In the genomic region with DNA sequence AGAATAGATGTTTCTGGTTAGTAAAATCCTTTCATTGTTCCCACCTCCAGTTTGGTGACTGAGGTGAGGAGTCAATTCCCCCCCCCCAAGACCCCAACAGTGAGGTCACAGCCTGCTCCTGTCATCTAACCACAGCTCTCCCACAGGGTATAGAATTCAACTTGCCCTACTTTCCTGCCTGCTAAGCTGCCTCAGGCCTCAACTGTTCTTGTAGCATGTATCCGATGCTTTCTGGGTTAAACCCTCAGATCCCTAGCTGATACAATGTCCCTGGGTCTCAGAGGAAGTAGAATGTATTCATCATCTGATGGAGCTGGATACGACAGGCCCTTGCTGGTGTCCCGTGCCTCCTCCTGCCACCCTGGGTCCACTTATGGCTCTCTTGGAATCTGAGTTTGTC, we compare ENCODE assay signal across 29 mouse cellular contexts.
"Had no signal": no experiment of that assay in that cellular context is flagged by ENCODE, and none has a peak within 500 bp of the region (broad histone marks: within the 10 kb centered on the region; RNA-seq: fewer than 3 reads in every experiment).

No protein-coding gene starts in this region.

- H3K4me1 ChIP-seq: liver, embryonic 12.5 days; liver, embryonic 13.5 days; liver, embryonic 15.5 days; lung, embryonic 15.5 days had no signal

- H3K36me3 ChIP-seq: limb, embryonic 12.5 days; limb, embryonic 13.5 days; limb, embryonic 15.5 days; liver, embryonic 12.5 days; liver, embryonic 13.5 days; liver, embryonic 15.5 days; lung, embryonic 15.5 days; midbrain, embryonic 10.5 days; midbrain, embryonic 12.5 days; midbrain, embryonic 13.5 days; midbrain, embryonic 15.5 days had no signal

- H3K4me3 ChIP-seq: limb, embryonic 12.5 days; limb, embryonic 13.5 days; limb, embryonic 15.5 days; liver, embryonic 12.5 days; liver, embryonic 13.5 days; liver, embryonic 15.5 days; lung, embryonic 15.5 days; megakaryocyte, embryonic 14.5 days; midbrain, embryonic 10.5 days; midbrain, embryonic 12.5 days; midbrain, embryonic 13.5 days; midbrain, embryonic 15.5 days; myocyte had no signal

- H3K9me3 ChIP-seq: limb, embryonic 12.5 days; limb, embryonic 13.5 days; limb, embryonic 15.5 days; liver, embryonic 12.5 days; liver, embryonic 13.5 days; liver, embryonic 15.5 days; lung, embryonic 15.5 days; megakaryocyte, embryonic 14.5 days; midbrain, embryonic 10.5 days; midbrain, embryonic 12.5 days; midbrain, embryonic 13.5 days; midbrain, embryonic 15.5 days had no signal

- DNase-seq: left cerebral cortex, postnatal 4 days; liver; liver, embryonic 13.5 days; liver, postnatal 0 days; lung, adult 18-20 months; lung, adult 2 months; lung, embryonic 14.5 days; lung, postnatal 10 days; lung, postnatal 14 days; lung, postnatal 36 days; lung, postnatal 4 days; midbrain, embryonic 14.5 days had no signal

- H3K27me3 ChIP-seq: limb, embryonic 12.5 days; limb, embryonic 13.5 days; limb, embryonic 15.5 days; liver, embryonic 12.5 days; liver, embryonic 13.5 days; liver, embryonic 15.5 days; lung, embryonic 15.5 days had no signal

- H3K4me2 ChIP-seq: limb, embryonic 12.5 days; limb, embryonic 13.5 days; limb, embryonic 15.5 days; liver, embryonic 11.5 days; liver, embryonic 12.5 days; liver, embryonic 13.5 days; liver, embryonic 15.5 days; lung, embryonic 14.5 days; lung, embryonic 15.5 days; midbrain, embryonic 11.5 days; midbrain, embryonic 12.5 days; midbrain, embryonic 13.5 days; midbrain, embryonic 15.5 days had no signal

- H3K27ac ChIP-seq: limb, embryonic 12.5 days; limb, embryonic 13.5 days; limb, embryonic 15.5 days; liver, embryonic 12.5 days; liver, embryonic 13.5 days; liver, embryonic 14.5 days; liver, embryonic 15.5 days; lung, embryonic 15.5 days; macrophage; midbrain, embryonic 10.5 days; midbrain, embryonic 12.5 days; midbrain, embryonic 13.5 days; midbrain, embryonic 15.5 days had no signal

- H3K9ac ChIP-seq: limb, embryonic 12.5 days; limb, embryonic 13.5 days; limb, embryonic 15.5 days; liver, embryonic 12.5 days; liver, embryonic 13.5 days; liver, embryonic 14.5 days; liver, embryonic 15.5 days; liver, postnatal 0 days; lung, embryonic 14.5 days; lung, embryonic 15.5 days; midbrain, embryonic 12.5 days; midbrain, embryonic 13.5 days; midbrain, embryonic 15.5 days had no signal

- ATAC-seq: liver, embryonic 12.5 days; liver, postnatal 0 days; lung, postnatal 0 days; midbrain, embryonic 13.5 days; midbrain, embryonic 15.5 days had no signal
